Mouse (Mus musculus): ENCODE measurements around the gene Plce1. TPM values are rescaled to one million over a fixed set of nuclear protein-coding genes. Genes with fewer than 3 reads are reported as not detected.

Plce1 gene
- polyA plus RNA-seq, 1 experiment from 2014 or later = 4.3 TPM

DNA sequence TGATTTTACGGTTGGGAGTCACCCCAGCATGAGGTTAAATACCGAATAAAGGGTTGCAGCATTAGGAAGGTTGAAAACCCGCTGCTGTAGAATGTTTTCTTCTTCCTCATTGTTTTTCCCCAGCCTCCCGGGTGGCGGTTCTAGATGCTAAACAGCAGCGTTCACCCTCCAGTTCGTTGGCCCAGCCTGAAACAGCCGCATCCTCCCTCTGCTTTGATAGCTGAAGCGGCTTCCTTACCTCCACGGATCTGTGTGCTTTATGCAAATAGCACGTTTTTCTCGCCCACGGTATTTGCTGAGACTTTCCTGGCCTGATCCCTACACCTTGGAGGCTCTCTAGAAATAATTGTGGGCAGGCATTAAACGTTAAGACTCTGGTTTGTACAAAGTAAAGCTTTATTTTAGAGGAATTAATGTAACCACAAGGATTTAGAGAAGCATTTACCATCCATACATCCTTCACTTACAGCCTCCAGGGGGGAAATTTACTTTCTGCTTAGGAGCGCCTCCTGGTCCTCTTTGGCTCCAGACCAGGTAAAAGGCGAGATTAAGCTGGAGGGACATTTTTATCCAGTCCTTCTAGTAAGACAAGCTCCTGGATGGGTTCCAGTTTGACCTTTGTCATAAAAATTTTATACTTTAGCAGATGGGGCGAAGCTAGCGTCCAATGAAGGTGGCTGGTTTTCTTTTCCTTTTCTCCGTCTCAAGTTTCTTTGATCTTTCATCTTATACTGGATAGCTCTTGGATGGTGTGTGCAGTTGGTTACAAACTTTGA, 1.7 kb downstream of the Plce1 start:
- Histone ChIP-seq H3K4me1 (ENCODE audit: control insufficient read depth, insufficient read depth, low read length) (peaks cover 28% of the 10 kb centered on the region), H3K9ac (replicated peaks; ENCODE audit: low read length) (peak overlapping the region; percentile 20; the same call in 1 of the 2 replicates), H3K36me3 (ENCODE audit: control insufficient read depth, insufficient read depth, low read length) (no peaks in the 10 kb centered on the region), H3K27ac (replicated peaks; ENCODE audit: low read depth, low read length) (no peak overlapping the region), H3K4me3 (replicated peaks; ENCODE audit: low read depth, low read length) (peak overlapping the region; percentile 60), H3K4me2 (ENCODE audit: low read length) (peak overlapping the region; percentile 100), H3K9me3 (ENCODE audit: control insufficient read depth, low read length) (no peaks in the 10 kb centered on the region), H3K27me3 (ENCODE audit: control insufficient read depth, insufficient read depth, low read length) (peaks cover 25% of the 10 kb centered on the region; the same call in 1 of the 2 replicates)
- peak; percentile 55 for DNase-seq
- 20% methylated on average over 19 of the region's 19 CpGs for WGBS
- ATAC-seq (ENCODE audit: low FRiP score, low TSS enrichment) = no peak

DNA sequence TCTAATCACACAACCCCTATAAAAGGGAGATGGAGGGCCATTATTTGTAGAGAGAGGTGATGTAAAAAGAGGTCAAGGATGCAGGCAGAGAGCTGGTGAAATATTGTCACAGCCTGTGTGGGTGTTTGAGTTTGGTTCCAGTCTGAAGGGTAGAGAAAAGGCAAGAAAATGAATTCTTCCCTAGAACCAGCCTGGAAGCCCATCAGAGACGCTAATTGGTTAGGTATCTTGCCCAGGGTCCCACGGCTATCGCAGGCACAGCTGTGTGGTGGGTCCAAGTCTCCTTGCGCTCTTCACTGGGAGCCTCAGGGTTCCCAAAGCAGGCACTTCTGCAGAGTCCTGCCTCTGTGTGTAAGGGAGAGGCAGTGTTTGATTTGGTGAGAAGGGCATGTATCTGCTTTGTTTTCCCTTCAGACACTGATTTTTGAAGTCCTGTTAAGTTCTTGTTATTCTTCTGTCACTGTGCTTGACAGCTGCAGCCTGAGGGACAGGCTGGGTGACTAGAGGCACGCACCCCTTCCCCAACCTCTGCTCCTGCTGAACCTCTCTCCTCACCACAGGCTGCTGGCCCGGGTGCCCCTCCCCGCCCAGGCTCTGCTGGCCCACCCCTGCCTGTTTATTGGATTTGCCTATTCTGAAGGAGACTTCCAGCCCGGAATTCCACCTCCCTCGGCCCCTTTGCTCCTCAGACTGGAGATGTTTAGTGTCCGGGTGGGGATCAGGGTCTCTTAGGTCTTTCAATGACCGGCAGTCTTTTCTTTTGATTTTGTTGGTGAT, 5.1 kb downstream of the Plce1 start:
- ATAC-seq (ENCODE audit: low FRiP score, low TSS enrichment) = no peak
- H3K36me3 ChIP-seq (ENCODE audit: control insufficient read depth, insufficient read depth, low read length) = no peaks in the 10 kb centered on the region
- peaks cover 22% of the 10 kb centered on the region; the same call in 1 of the 2 replicates for H3K27me3 ChIP-seq (ENCODE audit: control insufficient read depth, insufficient read depth, low read length)
- H3K9me3 ChIP-seq (ENCODE audit: control insufficient read depth, low read length) = no peaks in the 10 kb centered on the region
- no peak overlapping the region for H3K4me3 ChIP-seq (replicated peaks; ENCODE audit: low read depth, low read length)
- H3K4me2 ChIP-seq (ENCODE audit: low read length) = no peak overlapping the region
- 10% methylated on average over 11 of the region's 11 CpGs for WGBS
- H3K27ac ChIP-seq (replicated peaks; ENCODE audit: low read depth, low read length) = no peak overlapping the region
- H3K9ac ChIP-seq (replicated peaks; ENCODE audit: low read length) = no peak overlapping the region
- peaks cover 26% of the 10 kb centered on the region for H3K4me1 ChIP-seq (ENCODE audit: control insufficient read depth, insufficient read depth, low read length)
- peak; percentile 17 for DNase-seq

DNA sequence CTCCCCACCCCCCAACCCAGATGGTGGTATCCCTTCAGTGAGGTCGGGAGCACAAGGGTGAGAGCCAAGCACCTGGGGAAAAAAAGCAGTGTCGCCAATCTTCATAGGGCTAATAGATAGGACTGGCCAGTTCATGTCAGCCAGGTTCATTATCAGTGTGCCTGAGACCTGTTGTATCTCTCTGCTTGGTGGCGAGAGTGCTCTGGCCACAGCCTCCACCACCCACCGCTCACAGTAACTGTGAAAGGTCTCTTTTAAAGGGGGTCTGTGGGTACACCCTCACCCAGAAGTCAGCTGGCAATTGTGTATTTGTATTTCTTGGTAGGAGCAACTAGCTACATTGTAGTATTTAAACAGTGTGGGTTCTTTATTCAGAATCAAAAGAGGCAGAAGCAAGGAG, 6.6 kb downstream of the Plce1 start:
- 14% methylated on average over 4 of the region's 4 CpGs for WGBS
- DNase-seq = no peak

GRCm38 (mm10) chr19:38488103-38488912, 7.4 kb downstream of the Plce1 start:
- Histone ChIP-seq H3K4me3 (replicated peaks; ENCODE audit: low read depth, low read length) (no peak overlapping the region), H3K9me3 (ENCODE audit: control insufficient read depth, low read length) (no peaks in the 10 kb centered on the region), H3K4me2 (ENCODE audit: low read length) (no peak overlapping the region), H3K9ac (replicated peaks; ENCODE audit: low read length) (no peak overlapping the region), H3K36me3 (ENCODE audit: control insufficient read depth, insufficient read depth, low read length) (no peaks in the 10 kb centered on the region), H3K27ac (replicated peaks; ENCODE audit: low read depth, low read length) (no peak overlapping the region; the same call in 1 of the 2 replicates), H3K4me1 (ENCODE audit: control insufficient read depth, insufficient read depth, low read length) (peaks cover 8% of the 10 kb centered on the region; the same call in 1 of the 2 replicates), H3K27me3 (ENCODE audit: control insufficient read depth, insufficient read depth, low read length) (peaks cover 14% of the 10 kb centered on the region; the same call in 1 of the 2 replicates)
- ATAC-seq (ENCODE audit: low FRiP score, low TSS enrichment) = peak; percentile 20; the same call in 1 of the 2 replicates
- DNase-seq = peak; percentile 59
- whole genome bisulfite sequencing = 17% methylated on average over 9 of the region's 9 CpGs

More for the DNA sequence above, 6.6 kb downstream of the Plce1 start:
- Histone ChIP-seq H3K4me2 (ENCODE audit: low read length) (no peak overlapping the region), H3K36me3 (ENCODE audit: control insufficient read depth, insufficient read depth, low read length) (no peaks in the 10 kb centered on the region), H3K27ac (replicated peaks; ENCODE audit: low read depth, low read length) (no peak overlapping the region), H3K27me3 (ENCODE audit: control insufficient read depth, insufficient read depth, low read length) (peaks cover 21% of the 10 kb centered on the region; the same call in 1 of the 2 replicates), H3K9ac (replicated peaks; ENCODE audit: low read length) (no peak overlapping the region), H3K4me1 (ENCODE audit: control insufficient read depth, insufficient read depth, low read length) (peaks cover 12% of the 10 kb centered on the region), H3K4me3 (replicated peaks; ENCODE audit: low read depth, low read length) (no peak overlapping the region), H3K9me3 (ENCODE audit: control insufficient read depth, low read length) (no peaks in the 10 kb centered on the region)
- no peak for ATAC-seq (ENCODE audit: low FRiP score, low TSS enrichment)

DNA sequence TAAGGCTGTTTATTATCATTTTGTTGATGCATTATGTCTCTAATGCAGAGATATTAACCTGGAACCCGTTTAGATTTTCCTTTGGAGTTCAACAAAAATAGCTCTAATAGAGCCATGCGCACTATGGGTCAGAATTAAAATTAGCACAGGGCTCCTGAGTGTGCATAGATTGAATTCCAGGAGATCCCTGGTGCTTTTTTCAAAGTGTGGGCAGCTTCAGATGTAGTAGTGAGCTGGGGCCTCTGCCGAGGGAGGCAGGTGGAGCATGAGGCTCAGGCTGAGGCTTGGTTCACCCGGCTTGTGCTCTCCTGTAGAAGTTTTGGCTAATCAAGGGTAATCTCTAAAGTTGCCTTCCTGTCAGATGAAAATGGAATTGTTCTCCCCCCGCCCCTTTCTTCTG, 17.3 kb downstream of the Plce1 start:
- Histone ChIP-seq H3K4me1 (ENCODE audit: control insufficient read depth, insufficient read depth, low read length) (no peaks in the 10 kb centered on the region), H3K9ac (replicated peaks; ENCODE audit: low read length) (no peak overlapping the region), H3K9me3 (ENCODE audit: control insufficient read depth, low read length) (no peaks in the 10 kb centered on the region), H3K27me3 (ENCODE audit: control insufficient read depth, insufficient read depth, low read length) (no peaks in the 10 kb centered on the region), H3K36me3 (ENCODE audit: control insufficient read depth, insufficient read depth, low read length) (no peaks in the 10 kb centered on the region), H3K4me2 (ENCODE audit: low read length) (no peak overlapping the region), H3K4me3 (replicated peaks; ENCODE audit: low read depth, low read length) (no peak overlapping the region), H3K27ac (replicated peaks; ENCODE audit: low read depth, low read length) (no peak overlapping the region)
- DNase-seq = no peak
- no peak for ATAC-seq (ENCODE audit: low FRiP score, low TSS enrichment)
- WGBS = 75% methylated on average over 5 of the region's 5 CpGs

DNA sequence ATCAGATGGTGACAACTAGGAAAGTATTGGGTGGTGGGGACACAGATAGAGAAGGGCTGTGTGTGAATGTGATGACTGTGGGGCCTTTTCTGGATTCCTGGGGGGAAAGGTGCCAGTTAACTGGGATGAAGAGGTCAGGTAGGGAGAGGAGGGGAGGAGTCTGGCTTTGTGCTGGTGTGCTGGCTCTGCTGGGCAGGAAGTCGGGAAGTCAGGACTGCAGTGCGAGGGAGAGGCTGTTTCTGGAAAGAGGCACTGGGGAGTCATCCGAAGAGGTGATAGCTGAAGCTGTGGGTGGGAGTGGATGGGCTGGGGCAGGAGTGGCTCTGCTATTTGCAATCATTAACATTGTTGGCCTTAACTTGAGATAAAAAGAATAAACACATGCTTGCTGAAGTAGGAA, 23.7 kb downstream of the Plce1 start:
- Histone ChIP-seq H3K27me3 (ENCODE audit: control insufficient read depth, insufficient read depth, low read length) (no peaks in the 10 kb centered on the region), H3K9me3 (ENCODE audit: control insufficient read depth, low read length) (no peaks in the 10 kb centered on the region), H3K4me3 (replicated peaks; ENCODE audit: low read depth, low read length) (no peak overlapping the region), H3K27ac (replicated peaks; ENCODE audit: low read depth, low read length) (no peak overlapping the region), H3K4me1 (ENCODE audit: control insufficient read depth, insufficient read depth, low read length) (no peaks in the 10 kb centered on the region), H3K36me3 (ENCODE audit: control insufficient read depth, insufficient read depth, low read length) (no peaks in the 10 kb centered on the region), H3K9ac (replicated peaks; ENCODE audit: low read length) (no peak overlapping the region), H3K4me2 (ENCODE audit: low read length) (no peak overlapping the region)
- no peak for ATAC-seq (ENCODE audit: low FRiP score, low TSS enrichment)
- WGBS = 75% methylated on average over 3 of the region's 3 CpGs
- no peak for DNase-seq

DNA sequence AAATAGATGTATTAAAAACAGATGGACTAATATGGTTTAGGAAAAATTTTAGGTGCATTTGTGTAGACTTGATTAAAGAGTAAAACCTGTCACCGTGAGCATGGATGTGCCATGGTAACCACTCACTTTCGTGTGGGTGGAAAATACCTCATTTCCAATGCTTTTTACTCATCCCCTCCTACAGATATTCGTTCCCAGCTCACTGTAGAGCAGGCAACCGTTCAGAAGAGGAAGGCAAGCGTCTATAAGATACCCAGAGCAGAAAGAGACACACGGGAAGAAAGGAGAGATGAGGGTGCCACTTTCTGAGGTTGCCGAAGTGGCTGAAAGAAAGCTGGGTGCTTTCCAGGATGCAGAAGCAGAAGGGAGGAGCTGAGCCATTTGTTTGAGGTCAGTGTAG, 25.2 kb downstream of the Plce1 start:
- Histone ChIP-seq H3K27me3 (ENCODE audit: control insufficient read depth, insufficient read depth, low read length) (no peaks in the 10 kb centered on the region), H3K9ac (replicated peaks; ENCODE audit: low read length) (no peak overlapping the region), H3K4me2 (ENCODE audit: low read length) (no peak overlapping the region), H3K9me3 (ENCODE audit: control insufficient read depth, low read length) (no peaks in the 10 kb centered on the region), H3K4me3 (replicated peaks; ENCODE audit: low read depth, low read length) (no peak overlapping the region), H3K27ac (replicated peaks; ENCODE audit: low read depth, low read length) (no peak overlapping the region), H3K4me1 (ENCODE audit: control insufficient read depth, insufficient read depth, low read length) (no peaks in the 10 kb centered on the region), H3K36me3 (ENCODE audit: control insufficient read depth, insufficient read depth, low read length) (no peaks in the 10 kb centered on the region)
- 87% methylated on average over 7 of the region's 7 CpGs for WGBS
- no peak for ATAC-seq (ENCODE audit: low FRiP score, low TSS enrichment)
- no peak for DNase-seq

DNA sequence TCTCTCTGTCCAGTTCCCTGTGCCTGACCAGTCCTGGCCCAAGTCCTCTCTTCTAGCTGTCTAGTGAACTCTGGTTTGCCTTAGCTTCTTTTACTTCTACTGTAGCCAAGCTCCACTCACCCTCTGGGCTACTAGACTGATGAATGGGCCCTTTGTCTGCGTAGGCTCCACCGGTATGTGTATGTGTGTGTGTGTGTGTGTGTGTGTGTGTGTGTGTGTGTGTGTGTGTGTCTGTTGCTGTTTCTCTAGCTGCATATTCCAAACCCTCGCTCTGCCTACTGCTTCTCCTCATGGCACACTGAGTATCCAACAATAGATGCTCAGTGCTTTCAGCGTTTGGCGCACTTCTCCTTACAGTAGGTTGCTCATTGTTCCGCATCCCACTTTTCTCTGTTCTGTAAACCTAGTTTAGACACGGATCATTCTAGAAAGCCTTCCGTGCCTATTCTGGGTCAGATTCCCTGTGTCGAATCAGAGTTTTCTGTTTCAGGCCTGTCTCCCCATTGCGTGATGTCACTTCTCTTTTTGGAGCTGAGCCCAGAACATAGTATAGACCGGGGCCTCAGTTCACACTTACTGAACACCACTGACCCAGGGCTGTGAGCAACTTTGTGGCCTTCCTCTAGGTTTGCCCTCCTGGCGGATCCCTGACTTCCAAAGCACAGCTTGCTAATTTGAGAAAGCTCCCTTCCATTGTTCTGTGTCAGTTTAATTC, 26.5 kb downstream of the Plce1 start:
- Histone ChIP-seq H3K9me3 (ENCODE audit: control insufficient read depth, low read length) (no peaks in the 10 kb centered on the region), H3K4me1 (ENCODE audit: control insufficient read depth, insufficient read depth, low read length) (no peaks in the 10 kb centered on the region), H3K27me3 (ENCODE audit: control insufficient read depth, insufficient read depth, low read length) (no peaks in the 10 kb centered on the region), H3K9ac (replicated peaks; ENCODE audit: low read length) (no peak overlapping the region), H3K4me2 (ENCODE audit: low read length) (no peak overlapping the region), H3K4me3 (replicated peaks; ENCODE audit: low read depth, low read length) (no peak overlapping the region), H3K36me3 (ENCODE audit: control insufficient read depth, insufficient read depth, low read length) (no peaks in the 10 kb centered on the region), H3K27ac (replicated peaks; ENCODE audit: low read depth, low read length) (no peak overlapping the region)
- DNase-seq = peak; percentile 31
- 70% methylated on average over 12 of the region's 12 CpGs for WGBS
- no peak for ATAC-seq (ENCODE audit: low FRiP score, low TSS enrichment)

All from midbrain, embryonic 14.5 days (tissue).